Comparison of ENCODE assay signal across 8 mouse cellular contexts in the genomic region with DNA sequence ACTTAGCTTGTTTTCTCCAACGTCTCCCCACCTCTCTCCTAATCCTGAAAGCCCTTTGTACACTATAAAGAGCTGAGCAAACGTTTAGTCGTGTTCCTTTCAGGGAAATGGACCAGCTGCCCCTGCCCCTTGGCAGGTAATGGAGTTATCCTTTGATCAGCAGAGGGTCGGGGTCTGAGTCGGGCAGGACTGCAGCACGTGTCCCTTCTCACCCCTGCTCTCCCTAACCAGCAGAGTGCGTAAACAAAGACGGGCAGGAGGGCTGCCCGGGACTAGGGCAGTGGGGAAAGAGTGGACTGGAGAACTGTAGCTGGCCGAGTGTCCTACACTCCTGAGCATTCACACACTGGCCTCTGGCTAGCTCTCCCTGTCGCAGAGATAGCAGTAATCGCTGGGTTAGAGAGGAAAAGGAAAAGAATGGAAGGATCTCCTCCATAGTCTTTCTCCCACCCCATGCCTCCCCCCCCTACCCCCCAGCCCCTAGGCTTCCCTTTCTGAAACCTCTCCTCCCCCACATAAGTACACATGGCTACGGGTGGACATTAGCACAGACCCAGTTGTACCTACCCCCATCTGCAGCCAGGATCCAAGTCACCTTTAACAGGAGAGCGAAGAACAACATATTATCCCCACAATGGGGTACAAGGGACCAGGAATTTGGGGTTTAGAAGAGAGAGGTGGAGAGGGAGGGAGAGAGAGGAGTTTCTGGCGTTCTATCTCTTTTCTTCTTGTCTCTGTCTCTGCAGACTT. TPM values are rescaled to one million over a fixed set of nuclear protein-coding genes. Genes with fewer than 3 reads are reported as not detected.
DNase-seq lines count a peak whose midpoint lies in the region; ATAC-seq and TF ChIP-seq lines count a peak whose summit lies in the region.

No protein-coding gene starts in this region.

- no peaks in the 10 kb centered on the region for H3K9me3 ChIP-seq in ES-Bruce4 (replicated peaks; ENCODE audit: control insufficient read depth, insufficient read depth, low read length, poor library complexity, severe bottlenecking)
- no peaks in the 10 kb centered on the region for H3K9me3 ChIP-seq in embryonic facial prominence, embryonic 12.5 days
- no peaks in the 10 kb centered on the region for H3K9me3 ChIP-seq in hindbrain, postnatal 0 days (ENCODE audit: low read length)
- no peaks in the 10 kb centered on the region for H3K9me3 ChIP-seq in liver, embryonic 13.5 days (replicated peaks)

- H3K4me1 ChIP-seq in ES-Bruce4 (ENCODE audit: control insufficient read depth, insufficient read depth, low read length): peaks cover 4% of the 10 kb centered on the region
- peaks cover 36% of the 10 kb centered on the region for H3K4me1 ChIP-seq in embryonic facial prominence, embryonic 12.5 days
- H3K4me1 ChIP-seq in hindbrain, postnatal 0 days (ENCODE audit: insufficient read depth, low read length): peaks cover 11% of the 10 kb centered on the region; the same call in 1 of the 2 replicates
- H3K4me1 ChIP-seq in liver, embryonic 13.5 days (replicated peaks): peaks cover 40% of the 10 kb centered on the region

- no peak for TF ChIP-seq CTCF in ES-Bruce4 (IDR thresholded peaks at IDR 0.05; ENCODE audit: low read depth, low read length)
- TF ChIP-seq CTCF in hindbrain, postnatal 0 days (IDR thresholded peaks at IDR 0.05; ENCODE audit: low read depth): no peak

- 2% methylated on average over 13 of the region's 15 CpGs for WGBS in embryonic facial prominence, embryonic 12.5 days
- 5% methylated on average over 15 of the region's 15 CpGs for WGBS in hindbrain, postnatal 0 days
- WGBS in liver, embryonic 13.5 days (ENCODE audit: insufficient replicate concordance): 11% methylated on average over 15 of the region's 15 CpGs

- H3K4me2 ChIP-seq in embryonic facial prominence, embryonic 12.5 days (replicated peaks): peak overlapping the region; percentile 87
- peak overlapping the region; percentile 53 for H3K4me2 ChIP-seq in hindbrain, postnatal 0 days (ENCODE audit: low read depth, low read length)
- H3K4me2 ChIP-seq in liver, embryonic 13.5 days: peak overlapping the region; percentile 64

- TF ChIP-seq EP300 in ES-Bruce4 (IDR thresholded peaks at IDR 0.05; ENCODE audit: insufficient read depth, low read depth, low read length): no peak

- ATAC-seq in embryonic facial prominence, embryonic 12.5 days (ENCODE audit: insufficient number of reproducible peaks, insufficient read depth, low FRiP score, low TSS enrichment): no peak
- ATAC-seq in hindbrain, postnatal 0 days: no peak
- peak; percentile 70 for ATAC-seq in liver, embryonic 13.5 days (ENCODE audit: low read depth)

- H3K9ac ChIP-seq in ES-Bruce4 (ENCODE audit: low read depth, poor library complexity, severe bottlenecking): peak overlapping the region; percentile 11; the same call in 1 of the 2 replicates
- H3K9ac ChIP-seq in embryonic facial prominence, embryonic 12.5 days: peak overlapping the region; percentile 43
- H3K9ac ChIP-seq in hindbrain, postnatal 0 days (replicated peaks; ENCODE audit: low read length): 0 out of 2 replicates have a peak overlapping the region, but pooled peaks have one; percentile 2
- H3K9ac ChIP-seq in liver, embryonic 13.5 days: peak overlapping the region; percentile 52; the same call in 1 of the 2 replicates

- H3K27me3 ChIP-seq in ES-Bruce4 (ENCODE audit: control insufficient read depth, insufficient read depth, low read length, poor library complexity, severe bottlenecking): 0 out of 2 replicates have a peak, but pooled peaks cover 6% of the 10 kb centered on the region
- no peaks in the 10 kb centered on the region for H3K27me3 ChIP-seq in embryonic facial prominence, embryonic 12.5 days
- peaks cover 8% of the 10 kb centered on the region; the same call in 1 of the 2 replicates for H3K27me3 ChIP-seq in hindbrain, postnatal 0 days (ENCODE audit: insufficient read depth, low read length)
- H3K27me3 ChIP-seq in liver, embryonic 13.5 days: peaks cover 83% of the 10 kb centered on the region

- no peak overlapping the region for H3K27ac ChIP-seq in ES-Bruce4 (ENCODE audit: insufficient read depth, low read length)
- peak overlapping the region; percentile 65 for H3K27ac ChIP-seq in embryonic facial prominence, embryonic 12.5 days
- H3K27ac ChIP-seq in hindbrain, postnatal 0 days: no peak overlapping the region
- H3K27ac ChIP-seq in liver, embryonic 13.5 days: peak overlapping the region; percentile 70

- no peaks in the 10 kb centered on the region for H3K36me3 ChIP-seq in ES-Bruce4 (ENCODE audit: control insufficient read depth, insufficient read depth, low read length, poor library complexity, severe bottlenecking)
- H3K36me3 ChIP-seq in embryonic facial prominence, embryonic 12.5 days: no peaks in the 10 kb centered on the region
- no peaks in the 10 kb centered on the region for H3K36me3 ChIP-seq in hindbrain, postnatal 0 days (ENCODE audit: insufficient read depth, low read length)
- H3K36me3 ChIP-seq in liver, embryonic 13.5 days: 0 out of 2 replicates have a peak, but pooled peaks cover under 1% of the 10 kb centered on the region

- peak overlapping the region; percentile 6; the same call in 1 of the 2 replicates for H3K4me3 ChIP-seq in ES-Bruce4 (ENCODE audit: low read depth, low read length)
- H3K4me3 ChIP-seq in embryonic facial prominence, embryonic 12.5 days: peak overlapping the region; percentile 41
- peak overlapping the region; percentile 17 for H3K4me3 ChIP-seq in hindbrain, postnatal 0 days (ENCODE audit: low read length)
- H3K4me3 ChIP-seq in liver, embryonic 13.5 days (replicated peaks): peak overlapping the region; percentile 41

- TF ChIP-seq POLR2A in ES-Bruce4 (IDR thresholded peaks at IDR 0.05; ENCODE audit: insufficient read depth, low read length): no peak

- no peak for DNase-seq in hindbrain, postnatal 0 days (ENCODE audit: low spot score)
- DNase-seq in liver, embryonic 13.5 days: no peak
- DNase-seq in spleen, postnatal 4 days (ENCODE audit: low spot score in 2 of 2): no peak
- DNase-seq in thymus, postnatal 25 days: no peak
- no peak for DNase-seq in layer of hippocampus, adult 8-10 months (ENCODE audit: low spot score in 2 of 2)
- no peak for DNase-seq in gastrocnemius, adult 18-20 months (ENCODE audit: low spot score)

RNA-seq across cellular contexts. Expression of a gene that starts 0.6 kb away (rescaled TPM):
- 2.4 and 3.3 TPM in 2 replicates for polyA plus RNA-seq in ES-Bruce4 (2011; ENCODE audit: insufficient read depth, insufficient read length, low read depth, missing spikeins)
- polyA plus RNA-seq in embryonic facial prominence, embryonic 12.5 days (2016; fragmentation: Nextera tagmentation; extraction: Ambion mirVana): 30.1 and 36.4 TPM in 2 replicates
- 7.5 and 9.4 TPM in 2 replicates for total RNA-seq in hindbrain, postnatal 0 days (2014; rRNA removed)
- 16.7 and 17.8 TPM in 2 replicates for polyA plus RNA-seq in hindbrain, postnatal 0 days (2015; fragmentation: Nextera tagmentation; extraction: Ambion mirVana)
- polyA plus RNA-seq in liver, embryonic 13.5 days (2015; fragmentation: Nextera tagmentation; extraction: Ambion mirVana): 10.3 and 10.8 TPM in 2 replicates
- 10 to 100 TPM in 3 of 4 experiments, 1 to 10 TPM in 1; 9.8 to 14.4 (median 11.1) TPM for total RNA-seq in layer of hippocampus, adult 8-10 months (2022)
- total RNA-seq in gastrocnemius, adult 18-20 months (2021): 10 to 100 TPM; 54.2 to 76.9 TPM

RNA-seq across cellular contexts. Expression of a gene that starts 10.2 kb away (rescaled TPM):
- 44.3 and 48.3 TPM in 2 replicates for polyA plus RNA-seq in ES-Bruce4 (2011; ENCODE audit: insufficient read depth, insufficient read length, low read depth, missing spikeins)
- polyA plus RNA-seq in embryonic facial prominence, embryonic 12.5 days (2016; fragmentation: Nextera tagmentation; extraction: Ambion mirVana): 27.5 and 31.3 TPM in 2 replicates
- 75.9 and 99.4 TPM in 2 replicates for total RNA-seq in hindbrain, postnatal 0 days (2014; rRNA removed)
- polyA plus RNA-seq in hindbrain, postnatal 0 days (2015; fragmentation: Nextera tagmentation; extraction: Ambion mirVana): 41.1 and 42.2 TPM in 2 replicates
- 17.1 and 18.5 TPM in 2 replicates for polyA plus RNA-seq in liver, embryonic 13.5 days (2015; fragmentation: Nextera tagmentation; extraction: Ambion mirVana)
- total RNA-seq in layer of hippocampus, adult 8-10 months (2022): 10 to 100 TPM; 53.9 to 75.7 (median 70.1) TPM
- 10 to 100 TPM; 41.0 to 50.4 TPM for total RNA-seq in gastrocnemius, adult 18-20 months (2021)

RNA-seq across cellular contexts. Expression of a gene that starts 12.1 kb away (rescaled TPM):
- 3.6 and 5.4 TPM in 2 replicates for polyA plus RNA-seq in ES-Bruce4 (2011; ENCODE audit: insufficient read depth, insufficient read length, low read depth, missing spikeins)
- polyA plus RNA-seq in embryonic facial prominence, embryonic 12.5 days (2016; fragmentation: Nextera tagmentation; extraction: Ambion mirVana): 14.3 and 14.4 TPM in 2 replicates
- total RNA-seq in hindbrain, postnatal 0 days (2014; rRNA removed): 2.6 and 5.5 TPM in 2 replicates
- 21.3 and 23.3 TPM in 2 replicates for polyA plus RNA-seq in hindbrain, postnatal 0 days (2015; fragmentation: Nextera tagmentation; extraction: Ambion mirVana)
- polyA plus RNA-seq in liver, embryonic 13.5 days (2015; fragmentation: Nextera tagmentation; extraction: Ambion mirVana): 6.6 and 8.6 TPM in 2 replicates
- 10 to 100 TPM in 1 of 4 experiments, 1 to 10 TPM in 3; 2.9 to 11.2 (median 5.9) TPM for total RNA-seq in layer of hippocampus, adult 8-10 months (2022)
- total RNA-seq in gastrocnemius, adult 18-20 months (2021): 1 to 10 TPM; 1.7 to 2.2 TPM

RNA-seq across cellular contexts. Expression of a gene that starts 21.9 kb away (rescaled TPM):
- polyA plus RNA-seq in ES-Bruce4 (2011; ENCODE audit: insufficient read depth, insufficient read length, low read depth, missing spikeins): 5.9 and 7.6 TPM in 2 replicates
- polyA plus RNA-seq in embryonic facial prominence, embryonic 12.5 days (2016; fragmentation: Nextera tagmentation; extraction: Ambion mirVana): 5.9 and 6.2 TPM in 2 replicates
- total RNA-seq in hindbrain, postnatal 0 days (2014; rRNA removed): 2.5 and 4.3 TPM in 2 replicates
- polyA plus RNA-seq in hindbrain, postnatal 0 days (2015; fragmentation: Nextera tagmentation; extraction: Ambion mirVana): 7.5 and 11.4 TPM in 2 replicates
- polyA plus RNA-seq in liver, embryonic 13.5 days (2015; fragmentation: Nextera tagmentation; extraction: Ambion mirVana): 0.88 and 1.4 TPM in 2 replicates
- total RNA-seq in layer of hippocampus, adult 8-10 months (2022): 10 to 100 TPM; 13.7 to 30.2 (median 21.4) TPM
- 1 to 10 TPM; 3.5 to 6.3 TPM for total RNA-seq in gastrocnemius, adult 18-20 months (2021)

RNA-seq across cellular contexts. Expression of a gene that starts 25.1 kb away (rescaled TPM):
- 386 and 405 TPM in 2 replicates for polyA plus RNA-seq in ES-Bruce4 (2011; ENCODE audit: insufficient read depth, insufficient read length, low read depth, missing spikeins)
- 241 and 287 TPM in 2 replicates for polyA plus RNA-seq in embryonic facial prominence, embryonic 12.5 days (2016; fragmentation: Nextera tagmentation; extraction: Ambion mirVana)
- total RNA-seq in hindbrain, postnatal 0 days (2014; rRNA removed): 26.2 and 27.5 TPM in 2 replicates
- 127 and 128 TPM in 2 replicates for polyA plus RNA-seq in hindbrain, postnatal 0 days (2015; fragmentation: Nextera tagmentation; extraction: Ambion mirVana)
- polyA plus RNA-seq in liver, embryonic 13.5 days (2015; fragmentation: Nextera tagmentation; extraction: Ambion mirVana): 163 and 218 TPM in 2 replicates
- 10 to 100 TPM; 68.6 to 95.5 (median 95.0) TPM for total RNA-seq in layer of hippocampus, adult 8-10 months (2022)
- 10 to 100 TPM; 75.9 to 97.2 TPM for total RNA-seq in gastrocnemius, adult 18-20 months (2021)

Comparison
In these comparisons a context has a peak if more than half of its experiments do, and no peak if none do; other contexts are left out.
1. H3K27ac ChIP-seq: peak in embryonic facial prominence, embryonic 12.5 days (single experiment) and liver, embryonic 13.5 days (single experiment); none in ES-Bruce4 (single experiment) and hindbrain, postnatal 0 days (single experiment).
2. H3K9ac ChIP-seq: peak in every context shown above with its lines; median percentile 52 in liver, embryonic 13.5 days; 43 in embryonic facial prominence, embryonic 12.5 days; 11 in ES-Bruce4; 2 in hindbrain, postnatal 0 days.
3. Peak in every context shown above with its lines, with median percentiles within 50 percentile points of each other: H3K4me3 ChIP-seq and H3K4me2 ChIP-seq.